Mouse (Mus musculus) limb, embryonic 11.5 days (tissue): ENCODE measurements around the gene Tmem206. TPM values are rescaled to one million over a fixed set of nuclear protein-coding genes. Genes with fewer than 3 reads are reported as not detected.

Experiments
- ATAC-seq: fragments of 200-750 bp; cut with Nextera tagmentation; 2 replicates; pipeline ENCODE4 v1.8.0; 2017; ENCODE audit warnings: low read depth; ENCODE audit not compliant: insufficient number of reproducible peaks, low FRiP score, low TSS enrichment
- DNase-seq: peaks from one replicate; pipeline ENCODE4 v3.0.0-alpha.2; 2015; ENCODE audit warnings: low spot score
- H3K27ac ChIP-seq: fragments of 300-500 bp; sonication (generic); replicated peaks from 2 replicates; pipeline ENCODE4 v1.5.1; 2014; ENCODE audit warnings: low read depth, mild to moderate bottlenecking, low read length
- H3K27me3 ChIP-seq: fragments of 300-500 bp; sonication (generic); 2 replicates; pipeline ENCODE4 v1.6.1; 2014; ENCODE audit warnings: mild to moderate bottlenecking, low read length, mixed read lengths; ENCODE audit not compliant: control insufficient read depth, insufficient read depth
- H3K36me3 ChIP-seq: fragments of 300-500 bp; sonication (generic); 2 replicates; pipeline ENCODE4 v1.6.1; 2014; ENCODE audit warnings: mild to moderate bottlenecking, low read length, moderate library complexity, mixed read lengths; ENCODE audit not compliant: control insufficient read depth, insufficient read depth
- H3K4me1 ChIP-seq: fragments of 300-500 bp; sonication (generic); 2 replicates; pipeline ENCODE4 v1.6.1; 2014; ENCODE audit warnings: low read length, mixed read lengths; ENCODE audit not compliant: control insufficient read depth, insufficient read depth
- H3K4me2 ChIP-seq: fragments of 300-500 bp; sonication (generic); 2 replicates; pipeline ENCODE4 v1.6.1; 2014; ENCODE audit warnings: low read depth, mild to moderate bottlenecking, moderate library complexity; ENCODE audit not compliant: severe bottlenecking
- H3K4me3 ChIP-seq: fragments of 300-500 bp; sonication (generic); 2 replicates; pipeline ENCODE4 v1.5.1; 2014; ENCODE audit warnings: low read depth, low read length
- H3K9ac ChIP-seq: fragments of 300-500 bp; sonication (generic); 2 replicates; pipeline ENCODE4 v1.6.1; 2014; ENCODE audit warnings: mild to moderate bottlenecking, low read length
- H3K9me3 ChIP-seq: fragments of 300-500 bp; sonication (generic); 2 replicates; pipeline ENCODE4 v1.6.1; 2016; ENCODE audit warnings: low read length; ENCODE audit not compliant: control insufficient read depth
- WGBS: fragments of 180-500 bp; shearing (Covaris S2); extraction: QIAGEN DNeasy Blood & Tissue Kit; methylation state at CpG from one replicate; pipeline ENCODE4 v1.1.7; 2014; 5-methylcytosine and 5-hydroxymethylcytosine counted together
- polyA plus RNA-seq: library from polyadenylated mRNA; unstranded; fragments of >200 nt; fragmentation: Nextera tagmentation; extraction: Ambion mirVana; gene quantifications from 2 replicates; pipeline ENCODE4 v1.2.1, GENCODE M21; 2014

The Tmem206 gene
- polyA plus RNA-seq, 1 experiment from 2014 or later: 28.4 TPM

DNA sequence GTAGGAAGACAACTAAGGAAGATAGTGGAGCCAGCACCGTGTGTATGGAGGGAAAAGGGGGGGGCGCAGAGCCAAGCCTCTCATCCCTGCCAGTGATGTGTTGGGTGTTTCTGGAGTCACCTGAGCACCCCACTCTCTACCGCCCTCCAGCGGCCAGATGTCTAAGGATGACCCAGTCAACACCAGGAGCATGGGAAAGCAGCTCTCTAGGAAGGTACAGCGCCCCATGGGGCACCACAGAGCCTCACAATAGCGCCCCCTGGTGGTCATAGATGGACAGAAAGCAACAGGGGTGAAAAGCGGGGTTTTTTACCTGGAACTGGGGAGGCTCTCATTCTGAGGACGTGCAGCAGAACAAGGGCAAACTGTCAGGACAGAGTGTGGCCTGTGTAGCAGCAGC lies 37.0 kb upstream of the Tmem206 start:
- H3K4me2 ChIP-seq: no peak overlapping the region
- no peak overlapping the region for H3K9ac ChIP-seq
- no peak overlapping the region for H3K4me3 ChIP-seq
- H3K9me3 ChIP-seq: no peaks in the 10 kb centered on the region
- H3K4me1 ChIP-seq: no peaks in the 10 kb centered on the region
- H3K27me3 ChIP-seq: no peaks in the 10 kb centered on the region
- peak; percentile 60 for DNase-seq
- H3K36me3 ChIP-seq: no peaks in the 10 kb centered on the region
- no peak overlapping the region for H3K27ac ChIP-seq
- no peak for ATAC-seq
- WGBS: 27% methylated on average over 8 of the region's 8 CpGs

DNA sequence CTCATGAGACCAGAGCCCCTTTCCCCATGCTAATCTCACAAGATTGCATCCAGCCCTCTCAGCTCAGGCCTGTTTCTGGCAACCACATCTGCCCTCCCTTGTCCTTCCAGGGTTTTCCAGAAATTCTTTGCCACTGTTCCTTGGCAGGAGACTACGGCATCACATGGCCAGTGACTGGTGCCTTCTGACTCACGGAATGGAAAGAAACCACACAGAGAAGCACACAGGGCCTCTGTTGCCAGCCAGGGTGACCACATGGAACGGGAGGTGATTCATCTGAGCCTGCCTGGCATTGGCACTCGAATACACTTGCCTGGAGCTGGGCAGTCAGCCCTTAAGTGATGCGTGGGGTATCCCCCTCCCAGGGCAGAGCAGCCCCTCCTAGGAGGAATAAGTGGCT lies 33.4 kb upstream of the Tmem206 start:
- Histone ChIP-seq H3K27ac (no peak overlapping the region), H3K9ac (no peak overlapping the region), H3K4me2 (no peak overlapping the region), H3K36me3 (no peaks in the 10 kb centered on the region), H3K27me3 (no peaks in the 10 kb centered on the region), H3K9me3 (no peaks in the 10 kb centered on the region), H3K4me3 (no peak overlapping the region), H3K4me1 (no peaks in the 10 kb centered on the region)
- DNase-seq: no peak
- no peak for ATAC-seq
- WGBS: 78% methylated on average over 5 of the region's 5 CpGs

DNA sequence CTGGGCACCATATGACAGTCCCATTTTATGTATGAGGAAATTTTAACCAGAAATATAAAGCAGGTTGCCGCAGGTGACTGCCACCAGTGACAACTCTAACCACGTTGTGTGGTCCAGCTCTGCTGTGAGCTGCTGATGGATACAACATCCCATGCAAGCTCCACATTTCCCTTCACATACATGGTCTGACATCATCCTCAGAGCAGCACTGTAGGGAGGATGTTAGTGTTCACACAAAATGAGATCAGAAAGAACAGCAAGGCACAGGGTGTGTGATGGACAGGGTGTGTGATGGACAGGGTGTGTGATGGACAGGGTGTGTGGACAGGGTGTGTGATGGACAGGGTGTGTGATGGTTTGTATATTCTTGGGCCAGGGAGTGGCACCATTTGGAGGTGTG lies 32.7 kb upstream of the Tmem206 start:
- Histone ChIP-seq H3K4me2 (no peak overlapping the region), H3K9me3 (no peaks in the 10 kb centered on the region), H3K9ac (no peak overlapping the region), H3K36me3 (no peaks in the 10 kb centered on the region), H3K4me3 (no peak overlapping the region), H3K4me1 (no peaks in the 10 kb centered on the region), H3K27ac (no peak overlapping the region), H3K27me3 (no peaks in the 10 kb centered on the region)
- DNase-seq (no peak), ATAC-seq (peak; percentile 44; the same call in 1 of the 2 replicates)
- WGBS: 84% methylated on average over 2 of the region's 2 CpGs

DNA sequence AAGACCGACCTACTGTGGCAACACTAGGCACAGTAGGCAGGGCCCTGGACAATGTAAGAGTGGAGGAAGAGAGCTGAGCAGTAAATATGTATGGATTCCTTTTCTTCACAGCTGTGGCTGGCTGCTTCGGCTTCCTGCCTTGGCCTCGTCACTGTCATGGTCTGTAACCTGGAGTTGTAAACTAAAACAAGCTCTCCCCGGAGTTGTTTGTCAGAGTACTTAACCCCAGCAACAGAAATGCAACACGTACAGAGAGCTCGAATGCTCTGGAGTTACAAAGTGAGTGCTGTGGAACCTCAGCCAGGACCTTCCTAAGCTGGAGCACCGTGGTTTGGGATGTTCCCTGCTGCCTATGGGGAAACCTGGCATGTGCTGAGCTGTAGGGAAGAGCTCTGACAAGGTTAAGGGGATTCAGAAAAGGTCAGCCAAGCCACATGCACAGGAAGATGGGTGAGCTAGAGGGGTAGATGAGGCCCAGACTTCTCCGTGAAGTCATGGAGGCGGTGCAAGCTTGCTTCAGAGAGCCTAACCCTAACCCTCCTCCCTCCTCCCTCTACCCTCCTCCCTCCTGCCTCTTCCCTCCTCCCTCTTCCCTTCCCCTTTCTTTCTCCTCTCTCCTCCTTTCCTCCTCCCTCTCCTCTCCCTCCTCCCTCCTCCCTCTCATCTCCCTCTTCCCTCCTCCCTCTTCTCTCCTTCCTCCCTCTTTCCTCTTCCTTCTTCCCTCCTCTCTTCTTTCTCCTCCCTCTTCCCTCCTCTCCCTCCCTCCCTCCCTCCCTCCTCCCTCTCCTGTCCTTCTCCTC lies 31.5 kb upstream of the Tmem206 start:
- 61% methylated on average over 9 of the region's 9 CpGs for WGBS
- no peak overlapping the region for H3K4me3 ChIP-seq
- no peak for ATAC-seq

DNA sequence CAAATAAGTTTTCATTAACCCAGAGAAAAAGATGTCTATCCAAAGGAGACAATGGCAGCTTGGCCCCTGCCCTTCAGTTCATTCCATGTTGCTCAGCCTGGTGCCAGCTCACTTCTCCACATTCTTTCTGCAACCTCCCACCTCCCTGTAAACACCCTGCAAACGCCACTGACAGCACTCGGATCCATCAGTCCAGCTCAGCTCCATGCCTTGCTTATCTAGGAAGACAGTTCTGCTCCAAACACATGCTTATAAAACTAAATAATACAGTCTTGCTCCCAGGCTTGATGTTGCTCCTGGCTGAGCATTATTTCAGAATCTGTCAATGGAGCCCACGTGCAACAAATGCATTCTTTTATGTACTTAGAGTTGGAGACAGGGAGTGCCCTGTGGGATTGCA lies 29.9 kb upstream of the Tmem206 start:
- H3K4me3 ChIP-seq: no peak overlapping the region

More for the DNA sequence above, 31.5 kb upstream of the Tmem206 start:
- Histone ChIP-seq H3K4me2 (no peak overlapping the region), H3K9ac (no peak overlapping the region), H3K36me3 (no peaks in the 10 kb centered on the region), H3K27ac (no peak overlapping the region), H3K27me3 (no peaks in the 10 kb centered on the region), H3K9me3 (no peaks in the 10 kb centered on the region), H3K4me1 (no peaks in the 10 kb centered on the region)
- DNase-seq: no peak

DNA sequence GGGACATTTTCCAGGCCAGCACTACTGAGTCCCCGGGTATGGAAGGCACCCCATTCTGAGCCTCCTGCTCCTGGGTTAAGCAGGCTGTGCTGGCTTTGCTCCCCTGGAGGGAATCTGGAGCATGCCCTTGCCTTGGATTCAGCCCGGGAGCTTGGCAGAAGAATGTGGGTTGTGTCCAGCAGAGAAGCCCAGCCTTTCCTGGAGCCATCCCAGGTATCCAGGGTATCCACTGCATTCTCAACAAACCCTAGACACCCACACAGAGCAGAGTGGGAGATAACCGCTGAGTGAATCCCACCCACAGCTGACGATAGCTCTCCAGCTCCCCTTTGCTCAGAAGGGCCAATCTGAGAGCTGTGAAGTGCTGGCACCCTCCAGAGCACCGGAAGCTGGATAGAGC lies 29.3 kb upstream of the Tmem206 start:
- 70% methylated on average over 5 of the region's 5 CpGs for WGBS
- Histone ChIP-seq H3K4me3 (no peak overlapping the region), H3K9ac (no peak overlapping the region), H3K27me3 (no peaks in the 10 kb centered on the region), H3K4me2 (no peak overlapping the region), H3K36me3 (no peaks in the 10 kb centered on the region), H3K27ac (no peak overlapping the region), H3K4me1 (no peaks in the 10 kb centered on the region), H3K9me3 (no peaks in the 10 kb centered on the region)
- DNase-seq: no peak
- no peak for ATAC-seq

More for the DNA sequence above, 29.9 kb upstream of the Tmem206 start:
- H3K9me3 ChIP-seq: no peaks in the 10 kb centered on the region
- H3K9ac ChIP-seq: no peak overlapping the region
- no peaks in the 10 kb centered on the region for H3K4me1 ChIP-seq
- no peak overlapping the region for H3K4me2 ChIP-seq
- no peaks in the 10 kb centered on the region for H3K27me3 ChIP-seq
- no peak for ATAC-seq
- H3K27ac ChIP-seq: no peak overlapping the region
- no peak for DNase-seq
- 52% methylated on average over 3 of the region's 3 CpGs for WGBS
- H3K36me3 ChIP-seq: no peaks in the 10 kb centered on the region

DNA sequence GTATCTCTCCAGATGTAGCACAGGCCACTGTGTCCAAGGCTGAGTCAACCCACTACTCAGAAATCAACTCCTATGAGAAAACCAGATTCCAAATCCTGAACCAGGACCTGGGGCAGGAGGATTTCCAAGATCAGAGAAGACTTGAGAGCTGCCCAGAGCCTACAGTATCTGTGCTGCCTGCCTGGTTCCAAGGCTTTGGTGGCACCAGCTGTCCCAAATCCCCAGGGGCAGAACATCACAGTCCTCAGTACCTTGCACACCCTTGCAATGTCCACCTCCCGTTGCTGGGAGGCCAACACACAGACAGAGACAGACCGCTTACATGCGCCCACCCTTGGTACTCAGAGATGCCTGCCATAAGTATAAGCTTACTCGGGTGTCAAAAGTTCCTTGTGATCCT lies 27.4 kb upstream of the Tmem206 start:
- DNase-seq: no peak
- ATAC-seq: no peak
- H3K27ac ChIP-seq: no peak overlapping the region
- WGBS: 81% methylated on average over 4 of the region's 4 CpGs
- no peak overlapping the region for H3K4me3 ChIP-seq
- H3K9me3 ChIP-seq: no peaks in the 10 kb centered on the region
- H3K36me3 ChIP-seq: no peaks in the 10 kb centered on the region
- no peak overlapping the region for H3K4me2 ChIP-seq
- H3K4me1 ChIP-seq: no peaks in the 10 kb centered on the region
- no peak overlapping the region; the same call in 1 of the 2 replicates for H3K9ac ChIP-seq
- no peaks in the 10 kb centered on the region for H3K27me3 ChIP-seq

DNA sequence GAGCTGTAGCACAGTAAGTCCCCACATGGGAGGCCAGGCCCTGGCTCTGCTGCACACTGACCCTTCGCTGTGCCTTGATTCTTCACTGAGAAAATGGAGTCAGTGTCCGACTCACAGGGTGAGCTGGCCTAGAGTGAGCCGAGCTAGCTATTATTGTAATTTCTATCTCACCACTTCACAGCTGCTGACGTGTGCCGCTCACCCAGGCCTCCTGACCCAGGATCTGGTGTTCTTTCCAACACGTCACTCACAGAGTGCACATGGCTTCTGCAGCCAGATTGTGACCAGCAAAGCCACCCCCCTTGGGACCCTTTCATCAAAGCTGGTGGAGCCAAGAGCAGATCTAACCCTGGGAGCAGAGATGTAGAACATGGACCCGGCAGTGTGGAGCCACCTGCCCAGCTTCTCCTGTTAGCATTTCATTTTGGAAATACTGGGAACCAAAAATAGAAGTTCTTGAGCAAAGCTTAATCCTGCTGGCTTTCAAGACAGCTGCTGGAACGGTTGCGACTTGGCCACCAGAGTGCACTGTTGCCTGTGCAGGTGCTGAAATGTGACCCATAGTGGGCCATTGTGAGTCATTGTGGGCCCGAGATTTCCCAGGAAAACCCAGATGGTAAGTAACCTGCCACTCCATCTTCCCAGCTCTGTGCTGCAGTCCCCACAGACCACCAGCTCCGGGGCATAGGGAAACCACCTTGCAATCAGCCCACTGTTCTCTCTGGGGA lies 26.3 kb upstream of the Tmem206 start:
- ATAC-seq (no peak), DNase-seq (peak; percentile 61)
- Histone ChIP-seq H3K4me2 (no peak overlapping the region), H3K27me3 (no peaks in the 10 kb centered on the region), H3K4me1 (no peaks in the 10 kb centered on the region), H3K9me3 (no peaks in the 10 kb centered on the region), H3K27ac (no peak overlapping the region), H3K36me3 (no peaks in the 10 kb centered on the region), H3K4me3 (no peak overlapping the region), H3K9ac (no peak overlapping the region)
- 51% methylated on average over 11 of the region's 11 CpGs for WGBS
